Mouse (Mus musculus) heart, adult 9 months (tissue): ENCODE data around the gene Trpm8.
A peak's percentile ranks its signal among the peaks of the same experiment; 100 is the strongest.

Experiments
- DNase-seq, 2 experiments: peaks; one replicate each; pipeline ENCODE4 v3.0.0; 2022; ENCODE audit warnings: low spot score in 2 of 2

Gene Trpm8

GRCm38 (mm10) chr1:88264869-88265240, 12.6 kb upstream of the Trpm8 start:
- no peak for DNase-seq

DNA sequence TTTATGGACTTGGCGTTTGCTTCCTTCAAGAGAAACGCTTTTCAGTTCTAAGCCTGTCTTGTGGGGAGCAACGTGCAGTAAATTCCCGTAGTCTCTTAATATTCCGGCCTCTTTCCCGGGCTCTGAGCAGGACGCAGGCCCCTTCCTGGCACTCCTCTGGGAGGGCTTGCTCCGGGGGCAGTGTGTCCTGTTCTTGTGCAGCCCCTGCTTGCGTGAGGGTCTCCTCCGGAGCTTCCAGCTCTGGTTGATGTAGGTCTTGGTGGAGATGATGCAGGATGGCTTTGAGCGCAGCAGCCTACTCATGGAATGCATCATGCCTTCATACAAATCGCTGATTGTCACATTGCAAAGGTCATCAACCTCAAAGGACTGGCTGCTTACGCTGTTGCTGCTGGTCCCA, 11.3 kb upstream of the Trpm8 start:
- no peak for DNase-seq

- DNase-seq = no peak
Measured at GRCm38 (mm10) chr1:88267489-88267888, 10.0 kb upstream of the Trpm8 start.

GRCm38 (mm10) chr1:88268070-88268469, 9.4 kb upstream of the Trpm8 start:
- DNase-seq = no peak

GRCm38 (mm10) chr1:88269539-88270309, 7.7 kb upstream of the Trpm8 start:
- DNase-seq = no peak

- DNase-seq = no peak
Measured at GRCm38 (mm10) chr1:88272851-88273250, 4.6 kb upstream of the Trpm8 start.

- no peak for DNase-seq
Measured at GRCm38 (mm10) chr1:88273326-88273725, 4.1 kb upstream of the Trpm8 start.

GRCm38 (mm10) chr1:88273832-88274231, 3.6 kb upstream of the Trpm8 start:
- DNase-seq = no peak

GRCm38 (mm10) chr1:88274371-88275077, 2.9 kb upstream of the Trpm8 start:
- DNase-seq = no peak

DNA sequence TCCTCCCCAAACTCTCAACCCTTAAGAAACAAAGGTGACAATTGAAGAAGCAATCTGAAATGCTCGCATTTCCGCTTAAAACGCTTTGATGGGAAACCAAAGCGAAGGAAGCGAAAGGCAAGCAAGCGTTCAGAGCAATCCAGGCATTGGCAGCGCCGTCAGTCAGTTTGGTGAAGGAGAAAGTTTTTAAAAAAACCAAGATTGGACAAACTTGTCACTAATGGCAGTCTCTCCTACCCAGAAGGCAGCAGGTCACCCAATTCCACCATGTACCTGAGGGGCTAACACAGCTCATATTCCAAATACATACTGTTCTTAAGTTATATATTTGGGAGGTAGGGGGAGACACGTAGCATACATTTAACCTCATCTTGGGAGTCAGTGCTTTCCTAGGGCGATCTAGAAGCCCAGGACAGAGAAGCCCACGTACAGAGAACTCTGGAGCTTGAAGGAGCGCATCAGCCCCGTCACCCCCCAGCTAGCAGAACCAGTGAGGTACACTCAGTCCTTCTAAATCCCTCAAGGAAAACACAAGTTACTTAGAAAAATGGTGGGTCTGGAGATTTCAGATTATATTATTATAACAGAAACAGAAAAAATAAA, 2.3 kb upstream of the Trpm8 start:
- no peak for DNase-seq

- no peak for DNase-seq
Measured at GRCm38 (mm10) chr1:88275698-88276523, 1.6 kb upstream of the Trpm8 start.

GRCm38 (mm10) chr1:88276524-88277097, 850 bp upstream of the Trpm8 start:
- no peak for DNase-seq

DNA sequence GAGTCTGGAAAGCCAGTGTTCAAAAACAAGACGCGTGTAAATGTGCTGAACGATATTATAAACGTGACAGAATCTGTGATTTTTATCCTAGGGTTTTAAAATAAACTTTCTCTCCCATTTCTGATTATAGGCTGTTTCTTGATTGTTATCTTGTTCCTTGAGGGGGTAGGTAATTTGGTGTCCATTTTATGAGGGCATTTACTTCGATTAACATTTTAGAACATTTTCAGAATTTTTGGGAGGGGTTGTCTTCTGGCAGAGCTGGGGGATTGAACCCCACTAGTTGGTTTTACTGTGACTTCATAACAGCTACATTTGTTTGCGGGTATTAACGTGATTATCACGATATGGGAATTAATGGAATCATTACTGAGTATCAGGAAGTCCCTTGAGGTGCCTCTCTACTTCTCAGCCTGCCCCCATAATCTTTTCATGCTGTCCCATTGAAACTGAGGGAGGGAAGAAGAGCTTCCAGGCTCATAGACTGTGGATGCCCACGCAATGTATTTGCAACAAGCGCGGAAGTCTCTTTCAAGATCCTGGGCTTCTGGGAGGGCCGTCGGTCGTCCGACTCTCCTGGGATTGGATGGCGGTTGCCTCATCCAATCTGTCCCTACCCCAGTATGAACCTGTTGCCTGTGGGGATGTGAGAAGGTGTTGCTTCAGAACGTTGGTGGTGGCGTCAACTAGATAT, 504 bp downstream of the Trpm8 start:
- DNase-seq = peak in 1 of 2 experiments; percentile 71

DNA sequence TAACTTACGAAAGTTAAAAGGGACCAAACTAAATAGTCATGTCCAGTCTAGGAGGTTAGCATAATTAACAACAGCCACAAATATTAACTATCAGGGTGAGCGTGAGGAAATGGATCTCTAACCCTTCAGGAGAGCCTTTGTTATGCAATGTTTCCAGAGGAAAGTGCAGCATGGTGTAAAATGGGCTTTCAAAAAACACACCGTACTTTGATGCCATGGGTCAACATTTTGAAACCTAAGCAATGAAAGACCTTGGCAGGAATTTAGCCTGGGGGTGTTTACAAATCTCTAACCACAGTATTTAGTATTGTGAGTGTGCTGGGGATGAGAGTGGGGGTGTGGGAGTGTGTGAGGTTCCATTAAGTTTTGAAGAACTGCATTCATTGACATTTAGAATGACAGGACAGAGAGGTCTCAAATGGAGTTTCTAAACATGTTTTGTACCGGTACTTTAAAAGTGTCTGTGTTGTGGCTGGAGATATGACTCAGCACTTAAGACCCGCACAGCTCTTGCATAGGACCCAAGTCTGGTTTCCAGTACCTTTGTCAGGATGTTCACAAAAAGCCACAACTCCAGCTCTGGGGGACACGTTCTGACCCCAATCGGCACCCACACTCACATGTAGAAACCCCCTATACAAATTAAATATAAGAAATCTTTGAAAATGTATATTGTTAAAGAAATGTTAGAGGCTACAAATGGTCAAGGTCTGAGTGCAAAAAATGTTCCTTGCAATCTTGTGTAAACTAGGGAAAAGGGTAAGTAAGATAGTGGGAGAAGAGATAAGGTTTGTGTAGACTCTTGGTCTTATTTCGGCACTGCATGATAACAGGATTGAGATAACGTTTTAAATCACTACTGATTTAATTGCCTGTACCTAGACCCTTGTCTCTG, 1.9 kb downstream of the Trpm8 start:
- DNase-seq = no peak

- DNase-seq = no peak
Measured at GRCm38 (mm10) chr1:88280006-88280690, 2.7 kb downstream of the Trpm8 start.

GRCm38 (mm10) chr1:88282301-88282700, 4.8 kb downstream of the Trpm8 start:
- no peak for DNase-seq

GRCm38 (mm10) chr1:88283376-88284227, 6.1 kb downstream of the Trpm8 start:
- no peak for DNase-seq

- DNase-seq = no peak
Measured at GRCm38 (mm10) chr1:88284228-88284945, 6.9 kb downstream of the Trpm8 start.
